In the genomic region with DNA sequence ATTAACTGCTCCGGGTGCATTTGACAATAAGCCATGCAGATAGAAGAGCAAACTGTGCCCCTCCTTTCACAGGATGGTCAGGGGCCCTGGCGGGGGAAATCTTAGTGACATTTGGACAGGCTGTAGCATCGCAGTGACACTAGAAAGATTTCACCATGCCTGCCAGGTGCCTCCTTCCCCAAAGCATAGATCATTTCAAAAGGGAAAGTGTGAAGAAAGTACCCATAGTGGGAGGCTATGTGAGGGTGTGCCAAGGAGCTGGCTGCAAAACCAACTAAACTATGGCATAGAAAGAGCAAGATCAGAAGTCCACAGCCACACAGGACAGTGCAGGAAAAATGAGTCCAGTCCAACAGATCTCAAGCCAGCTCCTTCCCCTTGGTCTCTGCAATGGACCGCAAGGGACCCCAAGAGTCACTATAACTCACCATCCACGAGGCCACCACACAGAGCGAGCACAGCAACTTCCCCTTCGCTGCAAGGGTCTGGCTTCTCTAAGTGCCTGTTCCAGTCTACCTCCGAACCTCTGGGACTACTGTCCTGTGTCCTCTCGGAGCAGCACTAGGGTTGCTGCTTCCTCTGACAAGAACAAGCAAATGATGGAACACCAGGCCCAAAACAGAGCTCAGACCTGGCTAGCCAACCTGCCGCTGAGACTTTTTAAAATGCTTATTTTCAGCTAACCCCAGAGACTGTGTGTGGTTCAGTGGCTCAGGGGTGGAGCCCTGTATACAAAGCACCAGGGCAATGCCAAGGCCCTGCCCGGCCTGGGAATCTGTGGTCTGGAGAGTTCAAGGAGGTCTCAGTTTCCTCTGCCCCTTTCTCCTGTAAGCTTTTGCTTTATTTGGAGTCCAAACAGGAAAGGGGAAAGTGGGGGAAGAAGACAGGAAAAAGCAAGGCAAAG, we compare ENCODE assay signal across 1 mouse cellular context.
TF ChIP-seq lines count a peak whose summit lies in the region.

No protein-coding gene starts in this region.

TF ChIP-seq in CH12.LX, 34 proteins besides CTCF, POLR2A, EP300 and RAD21 (continued from another document):
- 0 out of 2 replicates have a peak, but pooled peaks have one; percentile 15 for TF ChIP-seq IRF4 (IDR thresholded peaks at IDR 0.05; ENCODE audit: low read depth, low read length)
